Mouse (Mus musculus): ENCODE data around the gene Gm20696. TPM values are rescaled to one million over a fixed set of nuclear protein-coding genes. Genes with fewer than 3 reads are reported as not detected.
A peak's percentile ranks its signal among the peaks of the same experiment; 100 is the strongest.

The Gm20696 gene
- polyA plus RNA-seq, 1 experiment from 2014 or later, result 2.3 TPM

DNA sequence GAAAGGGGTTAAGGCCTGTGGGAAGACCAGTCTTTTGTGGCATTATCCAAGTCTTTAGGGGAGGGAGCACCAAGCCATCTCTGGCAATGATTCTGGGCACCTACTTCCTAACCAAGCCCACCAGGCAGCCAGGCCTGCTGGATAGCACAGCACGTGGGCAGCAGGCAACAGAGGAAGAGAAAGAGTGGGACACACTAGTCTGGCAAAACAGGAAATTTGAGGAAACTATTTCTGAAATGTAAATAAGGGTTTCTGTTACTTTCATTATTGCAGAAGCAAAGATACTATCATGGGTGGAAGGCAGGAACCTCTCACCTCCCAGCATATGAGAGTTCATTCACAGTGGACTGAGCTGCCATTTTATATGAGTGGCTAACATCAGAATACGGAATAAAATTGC is 265.4 kb downstream of the Gm20696 start:
- Histone ChIP-seq H3K4me1 (peaks cover 8% of the 10 kb centered on the region; the same call in 1 of the 2 replicates), H3K36me3 (no peaks in the 10 kb centered on the region), H3K27ac (replicated peaks) (no peak overlapping the region), H3K9ac (replicated peaks) (no peak overlapping the region), H3K27me3 (replicated peaks) (no peaks in the 10 kb centered on the region), H3K4me3 (replicated peaks) (no peak overlapping the region), H3K4me2 (no peak overlapping the region), H3K9me3 (replicated peaks) (no peaks in the 10 kb centered on the region)
- whole genome bisulfite sequencing, result 37% methylated on average over 2 of the region's 2 CpGs
- ATAC-seq (ENCODE audit: low FRiP score), result no peak

- no peak overlapping the region for H3K27ac ChIP-seq (replicated peaks)
- 41% methylated on average over 12 of the region's 12 CpGs for WGBS
Measured at GRCm38 (mm10) chr6:99395745-99396144, 270.9 kb downstream of the Gm20696 start.

GRCm38 (mm10) chr6:99394801-99395200 is 271.8 kb downstream of the Gm20696 start:
- Histone ChIP-seq H3K9ac (replicated peaks) (no peak overlapping the region), H3K27ac (replicated peaks) (no peak overlapping the region), H3K27me3 (replicated peaks) (no peaks in the 10 kb centered on the region), H3K9me3 (replicated peaks) (no peaks in the 10 kb centered on the region), H3K4me2 (no peak overlapping the region), H3K36me3 (no peaks in the 10 kb centered on the region), H3K4me1 (peaks cover 6% of the 10 kb centered on the region), H3K4me3 (replicated peaks) (no peak overlapping the region)
- ATAC-seq (ENCODE audit: low FRiP score), result no peak
- WGBS, result 79% methylated on average over 5 of the region's 5 CpGs

More at GRCm38 (mm10) chr6:99395745-99396144, 270.9 kb downstream of the Gm20696 start:
- no peak overlapping the region for H3K4me2 ChIP-seq
- H3K9me3 ChIP-seq (replicated peaks), result no peaks in the 10 kb centered on the region
- ATAC-seq (ENCODE audit: low FRiP score), result no peak
- no peak overlapping the region for H3K9ac ChIP-seq (replicated peaks)
- no peaks in the 10 kb centered on the region for H3K27me3 ChIP-seq (replicated peaks)
- no peaks in the 10 kb centered on the region for H3K36me3 ChIP-seq
- H3K4me3 ChIP-seq (replicated peaks), result no peak overlapping the region
- H3K4me1 ChIP-seq, result peaks cover 6% of the 10 kb centered on the region

DNA sequence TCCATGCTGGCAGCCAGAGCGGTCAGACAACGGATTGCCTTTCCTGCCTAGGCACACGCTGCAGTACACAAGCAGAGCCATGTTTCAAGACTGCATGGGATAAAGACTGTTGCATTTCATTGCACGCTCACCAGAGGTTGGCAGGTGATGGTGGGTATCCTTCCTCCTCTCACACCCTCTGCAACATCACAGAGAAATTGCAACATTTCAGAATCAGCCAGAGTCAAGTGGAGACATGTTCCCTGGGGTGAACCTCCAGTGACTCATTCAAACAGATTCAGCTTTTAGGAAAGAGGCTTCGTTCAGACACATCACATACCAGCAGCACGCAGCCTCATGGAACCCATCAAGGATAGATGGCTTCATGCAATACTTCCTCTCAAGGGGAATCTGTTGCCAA is 274.1 kb downstream of the Gm20696 start:
- Histone ChIP-seq H3K36me3 (no peaks in the 10 kb centered on the region), H3K27ac (replicated peaks) (no peak overlapping the region), H3K4me2 (no peak overlapping the region), H3K27me3 (replicated peaks) (no peaks in the 10 kb centered on the region), H3K9me3 (replicated peaks) (no peaks in the 10 kb centered on the region), H3K4me1 (peaks cover 6% of the 10 kb centered on the region), H3K9ac (replicated peaks) (no peak overlapping the region), H3K4me3 (replicated peaks) (no peak overlapping the region)
- ATAC-seq (ENCODE audit: low FRiP score), result no peak
- 90% methylated on average over 6 of the region's 6 CpGs for WGBS

- 77% methylated on average over 19 of the region's 19 CpGs for WGBS
- H3K27me3 ChIP-seq (replicated peaks), result no peaks in the 10 kb centered on the region
- no peak overlapping the region for H3K4me3 ChIP-seq (replicated peaks)
- H3K27ac ChIP-seq (replicated peaks), result 0 out of 2 replicates have a peak overlapping the region, but pooled peaks have one; percentile 6
- H3K9me3 ChIP-seq (replicated peaks), result no peaks in the 10 kb centered on the region
- H3K36me3 ChIP-seq, result no peaks in the 10 kb centered on the region
- no peak overlapping the region for H3K4me2 ChIP-seq
- no peak for ATAC-seq (ENCODE audit: low FRiP score)
- no peak overlapping the region for H3K9ac ChIP-seq (replicated peaks)
- H3K4me1 ChIP-seq, result no peaks in the 10 kb centered on the region
Measured at GRCm38 (mm10) chr6:99388741-99389675, 277.6 kb downstream of the Gm20696 start.

DNA sequence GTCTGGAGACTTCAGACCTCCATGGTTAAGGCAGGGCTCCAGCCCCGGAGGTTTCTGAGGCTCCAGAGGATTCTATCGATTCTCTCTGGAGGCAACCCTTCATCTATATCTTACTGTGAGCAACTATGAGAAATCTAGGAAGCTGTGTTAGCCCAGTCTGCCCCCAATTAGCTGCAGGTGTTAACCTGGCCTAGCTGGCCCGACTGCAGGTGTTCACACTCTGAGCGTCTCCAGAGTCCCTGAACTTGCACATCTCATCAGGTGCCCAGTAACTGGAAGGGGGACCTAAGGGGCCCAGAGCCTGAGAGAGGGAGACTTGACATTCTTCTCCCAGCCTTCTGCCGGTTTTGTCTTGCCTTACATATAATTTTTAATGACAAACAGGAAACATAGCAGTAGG is 278.6 kb downstream of the Gm20696 start:
- 92% methylated on average over 5 of the region's 5 CpGs for WGBS

GRCm38 (mm10) chr6:99385059-99385604 is 281.5 kb downstream of the Gm20696 start:
- H3K4me1 ChIP-seq, result peaks cover 3% of the 10 kb centered on the region; the same call in 1 of the 2 replicates
- no peak for ATAC-seq (ENCODE audit: low FRiP score)
- no peak overlapping the region for H3K4me2 ChIP-seq
- H3K9ac ChIP-seq (replicated peaks), result no peak overlapping the region
- H3K9me3 ChIP-seq (replicated peaks), result no peaks in the 10 kb centered on the region
- no peak overlapping the region for H3K4me3 ChIP-seq (replicated peaks)
- H3K27ac ChIP-seq (replicated peaks), result no peak overlapping the region
- WGBS, result 72% methylated on average over 2 of the region's 2 CpGs
- H3K36me3 ChIP-seq, result no peaks in the 10 kb centered on the region
- no peaks in the 10 kb centered on the region for H3K27me3 ChIP-seq (replicated peaks)

More for the DNA sequence above, 278.6 kb downstream of the Gm20696 start:
- Histone ChIP-seq H3K9ac (replicated peaks) (no peak overlapping the region), H3K9me3 (replicated peaks) (no peaks in the 10 kb centered on the region), H3K4me3 (replicated peaks) (no peak overlapping the region), H3K4me2 (no peak overlapping the region), H3K27ac (replicated peaks) (no peak overlapping the region), H3K4me1 (0 out of 2 replicates have a peak, but pooled peaks cover 3% of the 10 kb centered on the region), H3K36me3 (no peaks in the 10 kb centered on the region), H3K27me3 (replicated peaks) (no peaks in the 10 kb centered on the region)
- ATAC-seq (ENCODE audit: low FRiP score), result no peak

DNA sequence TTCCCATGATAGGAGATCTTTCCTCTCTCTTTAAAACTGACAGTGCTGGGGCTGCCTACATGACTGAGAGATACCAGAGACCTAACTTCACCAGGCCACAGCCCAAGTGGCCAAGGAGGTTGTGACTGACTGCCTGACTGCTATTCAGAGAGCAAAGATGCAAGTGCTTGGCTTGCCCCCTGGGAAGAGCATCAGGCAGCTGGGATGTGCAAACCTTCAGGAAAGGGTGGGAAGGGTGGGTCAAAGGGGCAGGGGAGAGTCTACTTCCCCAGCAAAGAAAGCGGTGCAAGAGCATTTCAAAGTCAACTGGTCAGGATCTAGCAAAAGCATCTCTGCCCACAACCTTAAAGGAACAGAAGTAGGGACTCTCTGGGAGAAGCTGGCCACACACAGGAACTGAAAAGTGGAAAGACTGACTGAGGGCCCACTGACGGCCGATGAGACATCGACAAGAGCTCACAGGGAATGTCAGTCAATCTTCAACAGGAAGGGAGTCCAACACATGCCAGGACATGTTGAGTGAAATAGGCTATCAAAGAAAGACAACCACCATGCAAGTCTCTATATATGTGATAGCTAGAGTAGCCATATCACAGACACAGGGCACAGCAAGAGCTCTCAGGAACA is 282.6 kb downstream of the Gm20696 start:
- ATAC-seq (ENCODE audit: low FRiP score), result no peak
- no peak overlapping the region for H3K4me2 ChIP-seq
- WGBS, result 88% methylated on average over 4 of the region's 4 CpGs
- H3K9ac ChIP-seq (replicated peaks), result no peak overlapping the region
- no peak overlapping the region for H3K4me3 ChIP-seq (replicated peaks)
- peaks cover 3% of the 10 kb centered on the region; the same call in 1 of the 2 replicates for H3K4me1 ChIP-seq
- no peaks in the 10 kb centered on the region for H3K27me3 ChIP-seq (replicated peaks)
- no peaks in the 10 kb centered on the region for H3K9me3 ChIP-seq (replicated peaks)
- H3K36me3 ChIP-seq, result no peaks in the 10 kb centered on the region
- H3K27ac ChIP-seq (replicated peaks), result no peak overlapping the region

DNA sequence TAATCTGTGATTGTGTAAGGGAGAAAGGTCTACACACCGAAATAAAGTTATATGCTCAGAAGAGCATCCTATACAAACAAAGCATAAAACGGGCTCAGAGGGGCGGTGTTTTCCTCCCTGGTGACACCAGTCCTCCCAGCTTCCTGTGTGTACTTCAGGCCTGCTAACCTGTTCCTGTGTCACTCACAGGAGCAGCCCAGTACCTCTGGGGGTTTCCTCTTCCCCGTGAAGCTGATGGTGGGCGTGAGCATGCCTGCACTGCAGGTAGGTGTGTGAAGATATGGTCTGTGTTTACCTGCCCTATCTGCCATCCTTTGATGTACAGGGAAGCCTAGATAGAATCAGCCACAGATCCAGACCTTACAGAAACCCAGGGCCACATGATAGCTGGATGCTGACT is 286.5 kb downstream of the Gm20696 start:
- H3K4me2 ChIP-seq, result no peak overlapping the region
- H3K9me3 ChIP-seq (replicated peaks), result no peaks in the 10 kb centered on the region
- no peak overlapping the region for H3K27ac ChIP-seq (replicated peaks)
- ATAC-seq (ENCODE audit: low FRiP score), result no peak
- 0 out of 2 replicates have a peak, but pooled peaks cover 3% of the 10 kb centered on the region for H3K27me3 ChIP-seq (replicated peaks)
- no peak overlapping the region for H3K4me3 ChIP-seq (replicated peaks)
- H3K36me3 ChIP-seq, result no peaks in the 10 kb centered on the region
- H3K4me1 ChIP-seq, result peaks cover 21% of the 10 kb centered on the region
- H3K9ac ChIP-seq (replicated peaks), result no peak overlapping the region
- 89% methylated on average over 5 of the region's 5 CpGs for WGBS

- Histone ChIP-seq H3K4me2 (no peak overlapping the region), H3K27ac (replicated peaks) (no peak overlapping the region), H3K9ac (replicated peaks) (no peak overlapping the region), H3K27me3 (replicated peaks) (0 out of 2 replicates have a peak, but pooled peaks cover 3% of the 10 kb centered on the region), H3K4me3 (replicated peaks) (no peak overlapping the region), H3K4me1 (peaks cover 30% of the 10 kb centered on the region), H3K9me3 (replicated peaks) (no peaks in the 10 kb centered on the region), H3K36me3 (no peaks in the 10 kb centered on the region)
- 73% methylated on average over 7 of the region's 7 CpGs for WGBS
- ATAC-seq (ENCODE audit: low FRiP score), result no peak
Measured at GRCm38 (mm10) chr6:99378997-99379710, 287.4 kb downstream of the Gm20696 start.

DNA sequence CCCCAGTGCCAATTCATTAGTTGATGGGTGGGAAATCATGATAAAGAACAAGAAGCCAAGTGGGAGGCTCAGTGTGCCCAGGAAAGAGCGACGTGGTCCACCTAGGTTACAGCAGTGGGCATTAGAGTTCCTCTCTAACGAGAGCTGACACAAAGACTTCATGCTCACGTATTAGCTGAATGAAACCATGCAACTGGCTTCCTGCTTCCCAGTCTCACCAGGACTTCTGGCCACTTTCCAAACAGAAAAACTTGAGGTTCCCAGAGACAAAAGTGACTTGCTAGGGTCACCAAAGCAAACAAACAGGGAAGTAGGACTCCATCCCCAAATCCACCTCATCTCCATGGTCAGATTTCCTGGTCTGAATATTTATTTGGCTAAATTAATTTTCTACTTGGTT is 288.9 kb downstream of the Gm20696 start:
- H3K27me3 ChIP-seq (replicated peaks), result 0 out of 2 replicates have a peak, but pooled peaks cover 3% of the 10 kb centered on the region
- no peak overlapping the region for H3K4me3 ChIP-seq (replicated peaks)
- H3K9me3 ChIP-seq (replicated peaks), result no peaks in the 10 kb centered on the region
- WGBS, result 67% methylated on average over 4 of the region's 4 CpGs
- no peak overlapping the region for H3K9ac ChIP-seq (replicated peaks)
- H3K36me3 ChIP-seq, result no peaks in the 10 kb centered on the region
- no peak for ATAC-seq (ENCODE audit: low FRiP score)
- no peak overlapping the region; the same call in 1 of the 2 replicates for H3K27ac ChIP-seq (replicated peaks)
- peaks cover 27% of the 10 kb centered on the region for H3K4me1 ChIP-seq
- H3K4me2 ChIP-seq, result no peak overlapping the region

All from neural tube, embryonic 15.5 days (tissue).